Mouse (Mus musculus) neural tube, embryonic 12.5 days (tissue): Measurements from ENCODE around the gene Gm3336. TPM values are rescaled to one million over a fixed set of nuclear protein-coding genes. Genes with fewer than 3 reads are reported as not detected.

ENCODE experiments used
- ATAC-seq: fragments of 200-750 bp; cut with Nextera tagmentation; 2 replicates; pipeline ENCODE4 v1.8.0; 2017; ENCODE audit warnings: low read depth, mild to moderate bottlenecking, moderate TSS enrichment, moderate library complexity; ENCODE audit not compliant: low FRiP score
- H3K27ac ChIP-seq: fragments of 300-500 bp; sonication (generic); 2 replicates; pipeline ENCODE4 v1.5.1; 2016
- H3K27me3 ChIP-seq: fragments of 300-500 bp; sonication (generic); replicated peaks from 2 replicates; pipeline ENCODE4 v1.6.1; 2016; ENCODE audit warnings: mild to moderate bottlenecking
- H3K36me3 ChIP-seq: fragments of 300-500 bp; sonication (generic); 2 replicates; pipeline ENCODE4 v1.6.1; 2016; ENCODE audit warnings: mild to moderate bottlenecking
- H3K4me1 ChIP-seq: fragments of 300-500 bp; sonication (generic); 2 replicates; pipeline ENCODE4 v1.6.1; 2016
- H3K4me2 ChIP-seq: fragments of 300-500 bp; sonication (generic); replicated peaks from 2 replicates; pipeline ENCODE4 v1.6.1; 2016; ENCODE audit warnings: mild to moderate bottlenecking
- H3K4me3 ChIP-seq: fragments of 300-500 bp; sonication (generic); 2 replicates; pipeline ENCODE4 v1.5.1; 2016
- H3K9ac ChIP-seq: fragments of 300-500 bp; sonication (generic); 2 replicates; pipeline ENCODE4 v1.6.1; 2016; ENCODE audit warnings: mild to moderate bottlenecking
- H3K9me3 ChIP-seq: fragments of 300-500 bp; sonication (generic); 2 replicates; pipeline ENCODE4 v1.6.1; 2016; ENCODE audit warnings: mild to moderate bottlenecking
- WGBS: fragments of 180-500 bp; shearing (Covaris S2); methylation state at CpG from one replicate; pipeline ENCODE4 v1.1.7; 2016; 5-methylcytosine and 5-hydroxymethylcytosine counted together
- polyA plus RNA-seq: library from polyadenylated mRNA; unstranded; fragments of >200 nt; fragmentation: Nextera tagmentation; extraction: Ambion mirVana; gene quantifications from 2 replicates; pipeline ENCODE4 v1.2.1, GENCODE M21; 2016

The Gm3336 gene
- not detected in 2 replicates for polyA plus RNA-seq

DNA sequence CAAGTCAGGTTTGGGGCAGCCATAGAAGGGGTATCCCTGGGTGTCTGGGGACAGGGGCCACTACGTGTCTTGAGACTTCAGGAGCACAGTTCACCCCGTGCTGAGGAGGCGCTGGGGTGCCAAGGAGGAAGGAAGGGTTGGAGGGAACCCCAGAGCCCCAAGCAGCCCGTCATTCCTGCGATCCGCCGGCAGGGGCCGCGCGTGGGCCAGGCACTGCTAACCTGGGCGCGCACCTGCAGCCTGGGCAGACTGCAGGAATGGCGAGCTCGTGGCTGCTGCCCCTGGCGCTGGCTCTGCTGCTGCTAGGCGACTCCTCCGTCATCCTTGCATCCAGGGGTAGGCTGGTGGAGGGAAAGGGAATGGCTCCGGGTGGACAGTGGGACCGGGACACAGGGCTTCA is at the start of gene Gm3336:
Gene Gm3336, plus strand, starts transcription at position 247 of the 400 bp plus-strand sequence.
- H3K27ac ChIP-seq: no peak within 1 kb of the TSS
- 0 out of 2 replicates have a peak, but pooled peaks cover 4% of the 10 kb centered on the region for H3K4me1 ChIP-seq
- H3K4me3 ChIP-seq: no peak within 1 kb of the TSS
- H3K27me3 ChIP-seq: no peaks in the 10 kb centered on the region
- no peaks in the 10 kb centered on the region for H3K36me3 ChIP-seq
- peak within 1 kb of the TSS; percentile 33 for H3K4me2 ChIP-seq
- no peak within 1 kb of the TSS for H3K9ac ChIP-seq
- H3K9me3 ChIP-seq: no peaks in the 10 kb centered on the region
- WGBS: 6% methylated on average over 19 of the region's 19 CpGs
- 0 out of 2 replicates have a peak, but pooled peaks have one; percentile 13 for ATAC-seq

GRCm38 (mm10) chr8:70671615-70672324 is 46.6 kb upstream of the Gm3336 start:
- Histone ChIP-seq H3K4me3 (no peak overlapping the region), H3K9me3 (peaks cover 4% of the 10 kb centered on the region; the same call in 1 of the 2 replicates), H3K9ac (no peak overlapping the region), H3K27ac (no peak overlapping the region), H3K4me2 (no peak overlapping the region), H3K4me1 (peaks cover 10% of the 10 kb centered on the region), H3K36me3 (peaks cover 5% of the 10 kb centered on the region; the same call in 1 of the 2 replicates), H3K27me3 (no peaks in the 10 kb centered on the region)
- 63% methylated on average over 10 of the region's 10 CpGs for WGBS
- no peak for ATAC-seq

DNA sequence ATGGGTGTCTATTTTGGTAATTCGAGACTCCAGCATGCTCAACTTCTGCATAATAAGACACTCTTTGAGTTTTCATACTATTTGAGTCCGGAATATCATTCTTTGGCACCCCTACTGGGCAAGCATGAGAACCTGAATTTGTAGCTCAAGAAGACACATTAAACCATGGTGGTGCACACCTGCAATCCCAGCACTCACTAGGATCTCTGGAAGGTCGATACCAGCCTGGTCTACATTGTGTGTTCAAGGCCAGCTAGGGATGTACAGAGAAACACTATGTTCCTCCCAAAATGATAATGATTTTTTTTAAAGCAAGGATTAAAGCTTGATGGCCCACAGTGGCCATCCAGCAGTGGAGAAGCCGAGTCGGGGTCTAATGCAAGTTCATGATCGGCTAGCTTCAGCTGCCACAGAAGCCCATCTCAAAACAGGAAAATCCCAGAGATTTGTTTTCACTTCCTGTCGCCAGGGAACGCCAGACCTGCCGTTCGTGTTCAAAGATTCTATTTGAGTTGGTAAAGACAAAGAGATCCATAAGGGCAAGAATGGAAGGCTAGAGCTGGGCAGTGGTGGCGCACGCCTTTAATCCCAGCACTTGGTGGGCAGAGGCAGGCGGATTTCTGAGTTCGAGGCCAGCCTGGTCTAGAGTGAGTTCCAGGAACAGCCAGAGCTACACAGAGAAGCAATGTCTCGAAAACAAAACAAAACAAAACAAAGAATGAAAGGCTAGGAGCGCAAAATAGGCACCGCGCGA is 45.8 kb upstream of the Gm3336 start:
- Histone ChIP-seq H3K36me3 (peaks cover 7% of the 10 kb centered on the region), H3K4me2 (peak overlapping the region; percentile 67), H3K9me3 (peaks cover 4% of the 10 kb centered on the region; the same call in 1 of the 2 replicates), H3K9ac (peak overlapping the region; percentile 49; the same call in 1 of the 2 replicates), H3K4me3 (peak overlapping the region; percentile 62), H3K27me3 (no peaks in the 10 kb centered on the region), H3K4me1 (peaks cover 10% of the 10 kb centered on the region), H3K27ac (peak overlapping the region; percentile 70; the same call in 1 of the 2 replicates)
- 42% methylated on average over 19 of the region's 19 CpGs for WGBS
- ATAC-seq: no peak; the same call in 1 of the 2 replicates

DNA sequence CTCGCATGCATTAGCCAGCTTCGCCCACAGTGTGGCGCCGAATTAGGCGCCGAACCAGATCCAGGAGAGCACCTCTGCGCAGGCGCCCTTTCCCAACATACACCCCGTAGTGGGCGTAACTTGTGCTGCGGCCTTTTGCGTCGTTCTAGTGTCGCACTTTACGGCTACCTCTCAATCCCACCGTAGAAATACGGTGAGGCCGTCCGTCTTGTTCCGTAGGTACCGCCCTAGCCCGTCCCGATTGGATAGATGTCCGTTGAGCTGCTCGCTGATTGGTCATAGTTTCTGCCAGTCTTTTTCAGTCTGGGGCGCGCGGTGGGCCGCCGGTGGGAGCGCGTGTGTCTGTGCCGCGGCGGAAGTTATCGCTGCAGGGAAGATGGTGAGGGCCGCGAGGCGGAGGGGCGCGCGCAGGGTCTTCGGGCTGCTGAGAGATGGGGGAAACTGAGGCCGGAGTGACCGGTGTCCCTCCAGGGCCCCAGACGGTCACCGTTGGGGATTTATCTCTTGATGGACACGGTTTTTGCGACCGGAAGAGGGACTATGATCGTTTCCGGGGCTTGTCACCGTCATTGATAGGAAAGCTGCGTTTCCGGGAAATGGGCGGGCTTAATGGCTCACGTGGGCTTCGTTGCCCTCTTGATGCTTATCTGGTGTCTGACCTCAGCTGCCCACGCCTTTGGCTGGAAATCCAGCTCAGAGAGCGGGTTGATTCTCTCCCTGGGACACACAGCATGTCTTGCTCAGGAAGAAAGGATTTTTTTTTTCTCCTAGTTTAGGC is 45.1 kb upstream of the Gm3336 start, which contains the start of gene Lsm4:
Gene Lsm4, plus strand, starts transcription at position 170 of the 778 bp plus-strand sequence.
- peak within 1 kb of the TSS; percentile 62 for H3K4me3 ChIP-seq
- peak; percentile 97 for ATAC-seq
- under 1% methylated on average over 60 of the region's 60 CpGs for WGBS
- H3K9ac ChIP-seq: peak within 1 kb of the TSS; percentile 67
- peak within 1 kb of the TSS; percentile 67 for H3K4me2 ChIP-seq
- peaks cover under 1% of the 10 kb centered on the region; the same call in 1 of the 2 replicates for H3K9me3 ChIP-seq
- peaks cover 10% of the 10 kb centered on the region for H3K4me1 ChIP-seq
- H3K27me3 ChIP-seq: no peaks in the 10 kb centered on the region
- peaks cover 15% of the 10 kb centered on the region for H3K36me3 ChIP-seq
- H3K27ac ChIP-seq: peak within 1 kb of the TSS; percentile 84

- 93% methylated on average over 3 of the region's 3 CpGs for WGBS
- Histone ChIP-seq H3K9me3 (no peaks in the 10 kb centered on the region), H3K27me3 (no peaks in the 10 kb centered on the region), H3K27ac (peak overlapping the region; percentile 27; the same call in 1 of the 2 replicates), H3K4me2 (peak overlapping the region; percentile 67), H3K36me3 (peaks cover 23% of the 10 kb centered on the region), H3K4me3 (peak overlapping the region; percentile 62), H3K9ac (peak overlapping the region; percentile 67), H3K4me1 (peaks cover 10% of the 10 kb centered on the region)
- no peak for ATAC-seq
Observed at GRCm38 (mm10) chr8:70674109-70674508, 44.2 kb upstream of the Gm3336 start.

DNA sequence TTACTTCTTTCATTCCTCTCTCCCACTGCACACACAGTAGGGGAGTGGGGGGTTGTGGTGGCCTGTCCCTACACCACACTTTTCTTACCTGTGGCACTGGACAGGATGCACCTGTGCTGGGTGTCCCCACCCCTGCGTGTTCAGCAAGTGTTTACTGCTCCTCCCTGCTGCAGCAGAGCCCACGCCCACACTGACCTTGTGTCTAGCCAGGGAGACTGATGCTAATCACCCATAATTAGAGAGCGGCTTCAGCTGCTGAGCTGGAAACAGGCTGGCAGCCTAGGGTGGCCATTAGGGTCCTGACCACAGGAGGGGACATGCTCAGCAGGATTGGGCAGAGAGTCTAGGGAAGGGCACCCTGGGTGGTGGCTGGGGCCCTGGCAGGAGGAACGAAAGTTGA is 43.6 kb upstream of the Gm3336 start:
- Histone ChIP-seq H3K36me3 (peaks cover 29% of the 10 kb centered on the region), H3K4me1 (peaks cover 10% of the 10 kb centered on the region), H3K4me3 (no peak overlapping the region), H3K27ac (no peak overlapping the region), H3K4me2 (peak overlapping the region; percentile 67), H3K9ac (peak overlapping the region; percentile 67), H3K9me3 (no peaks in the 10 kb centered on the region), H3K27me3 (no peaks in the 10 kb centered on the region)
- ATAC-seq: no peak
- 83% methylated on average over 4 of the region's 4 CpGs for WGBS

- H3K4me1 ChIP-seq: peaks cover 10% of the 10 kb centered on the region
- H3K9me3 ChIP-seq: no peaks in the 10 kb centered on the region
- no peak overlapping the region for H3K9ac ChIP-seq
- no peak for ATAC-seq
- H3K4me3 ChIP-seq: no peak overlapping the region
- 100% methylated on average over 1 of the region's 1 CpGs for WGBS
- peaks cover 35% of the 10 kb centered on the region for H3K36me3 ChIP-seq
- no peak overlapping the region for H3K27ac ChIP-seq
- no peak overlapping the region for H3K4me2 ChIP-seq
- no peaks in the 10 kb centered on the region for H3K27me3 ChIP-seq
Observed at GRCm38 (mm10) chr8:70675336-70675735, 43.0 kb upstream of the Gm3336 start.

DNA sequence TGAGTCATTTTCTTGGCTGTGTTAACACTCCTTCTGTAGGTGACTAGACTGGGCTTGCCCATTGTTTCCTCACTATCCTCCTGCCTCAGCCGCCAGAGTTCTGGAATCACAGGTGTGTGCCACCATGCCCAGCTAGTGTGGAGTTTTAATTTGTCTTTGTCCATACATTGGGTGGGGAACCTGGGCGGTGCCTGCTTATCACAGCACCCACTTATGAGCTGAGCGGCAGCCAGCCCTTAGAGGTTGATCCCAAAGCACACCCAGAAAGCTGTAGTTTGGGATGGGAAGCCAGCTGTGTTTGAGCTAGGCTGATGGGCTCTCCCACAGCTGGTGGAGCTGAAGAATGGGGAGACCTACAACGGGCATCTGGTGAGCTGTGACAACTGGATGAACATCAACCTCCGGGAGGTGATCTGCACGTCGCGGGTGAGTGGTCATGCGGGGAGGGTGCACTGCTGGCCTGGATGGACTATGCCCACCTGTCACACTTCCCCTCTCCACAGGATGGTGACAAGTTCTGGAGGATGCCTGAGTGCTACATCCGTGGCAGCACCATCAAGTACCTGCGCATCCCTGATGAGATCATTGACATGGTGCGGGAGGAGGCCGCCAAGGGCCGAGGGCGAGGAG is 40.8 kb upstream of the Gm3336 start:
- Histone ChIP-seq H3K4me2 (no peak overlapping the region), H3K4me3 (no peak overlapping the region), H3K9me3 (no peaks in the 10 kb centered on the region), H3K36me3 (peaks cover 35% of the 10 kb centered on the region), H3K4me1 (peaks cover 17% of the 10 kb centered on the region), H3K9ac (no peak overlapping the region), H3K27me3 (no peaks in the 10 kb centered on the region), H3K27ac (no peak overlapping the region)
- no peak for ATAC-seq
- 95% methylated on average over 15 of the region's 15 CpGs for WGBS

GRCm38 (mm10) chr8:70678679-70679078 is 39.7 kb upstream of the Gm3336 start:
- no peak overlapping the region for H3K4me3 ChIP-seq
- H3K9me3 ChIP-seq: no peaks in the 10 kb centered on the region
- no peak overlapping the region for H3K9ac ChIP-seq
- peaks cover 18% of the 10 kb centered on the region for H3K4me1 ChIP-seq
- H3K27ac ChIP-seq: no peak overlapping the region
- no peaks in the 10 kb centered on the region for H3K27me3 ChIP-seq
- no peak overlapping the region for H3K4me2 ChIP-seq
- ATAC-seq: no peak
- peaks cover 35% of the 10 kb centered on the region for H3K36me3 ChIP-seq

- H3K27ac ChIP-seq: no peak overlapping the region
- H3K27me3 ChIP-seq: no peaks in the 10 kb centered on the region
- no peak overlapping the region for H3K4me3 ChIP-seq
- peaks cover 17% of the 10 kb centered on the region for H3K4me1 ChIP-seq
- H3K36me3 ChIP-seq: peaks cover 35% of the 10 kb centered on the region
- no peaks in the 10 kb centered on the region for H3K9me3 ChIP-seq
- H3K4me2 ChIP-seq: no peak overlapping the region
- H3K9ac ChIP-seq: no peak overlapping the region
- WGBS: 97% methylated on average over 4 of the region's 4 CpGs
- ATAC-seq: no peak
Observed at GRCm38 (mm10) chr8:70679404-70679803, 38.9 kb upstream of the Gm3336 start.

DNA sequence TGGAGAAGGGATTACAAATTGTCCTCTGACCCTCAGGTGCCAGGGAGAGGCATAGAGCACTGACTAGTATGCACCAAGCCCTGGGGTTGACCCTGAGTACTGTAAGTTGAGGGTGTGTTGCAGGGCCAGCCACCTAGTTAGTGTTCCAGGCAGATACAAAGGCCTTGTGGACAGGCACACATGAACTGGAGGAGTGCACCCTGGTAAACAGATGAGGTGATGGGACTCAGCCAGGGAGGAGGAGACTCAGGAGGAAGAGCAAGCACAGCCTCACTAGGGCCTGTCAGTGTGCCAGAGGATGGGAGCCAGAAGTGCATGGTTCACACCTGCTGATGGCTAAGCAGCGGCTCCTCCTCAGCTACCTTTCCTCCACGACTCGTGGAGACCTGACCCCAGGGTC is 38.3 kb upstream of the Gm3336 start:
- WGBS: 89% methylated on average over 3 of the region's 3 CpGs
- Histone ChIP-seq H3K4me3 (no peak overlapping the region), H3K27ac (no peak overlapping the region), H3K27me3 (no peaks in the 10 kb centered on the region), H3K36me3 (peaks cover 35% of the 10 kb centered on the region), H3K4me2 (no peak overlapping the region), H3K9ac (no peak overlapping the region), H3K4me1 (peaks cover 12% of the 10 kb centered on the region; the same call in 1 of the 2 replicates), H3K9me3 (no peaks in the 10 kb centered on the region)
- ATAC-seq: no peak
